Mouse (Mus musculus) heart, embryonic 12.5 days (tissue): ENCODE measurements at regions not wholly inside any gene's neighbourhood (a gene's known extent, or its start where the extent isn't known, plus 50 kb on each side); places are given as distances from the start of the nearest gene placed in this dataset.

Experiments used
- ATAC-seq: fragments of 200-750 bp; cut with Nextera tagmentation; 2 replicates; pipeline ENCODE4 v1.8.0; 2017; ENCODE audit warnings: moderate TSS enrichment, moderate library complexity; ENCODE audit not compliant: insufficient number of reproducible peaks, low FRiP score
- H3K27ac ChIP-seq: fragments of 300-500 bp; sonication (generic); 2 replicates; pipeline ENCODE4 v1.5.1; 2016; ENCODE audit warnings: mild to moderate bottlenecking, moderate library complexity; ENCODE audit not compliant: poor library complexity, severe bottlenecking
- H3K27me3 ChIP-seq: fragments of 300-500 bp; sonication (generic); replicated peaks from 2 replicates; pipeline ENCODE4 v1.6.1; 2016; ENCODE audit warnings: mild to moderate bottlenecking, moderate library complexity
- H3K36me3 ChIP-seq: fragments of 300-500 bp; sonication (generic); 2 replicates; pipeline ENCODE4 v1.6.1; 2016; ENCODE audit warnings: mild to moderate bottlenecking, moderate library complexity
- H3K4me1 ChIP-seq: fragments of 300-500 bp; sonication (generic); replicated peaks from 2 replicates; pipeline ENCODE4 v1.6.1; 2016; ENCODE audit warnings: mild to moderate bottlenecking
- H3K4me2 ChIP-seq: fragments of 300-500 bp; sonication (generic); 2 replicates; pipeline ENCODE4 v1.6.1; 2016; ENCODE audit warnings: mild to moderate bottlenecking, moderate library complexity
- H3K4me3 ChIP-seq: fragments of 300-500 bp; sonication (generic); 2 replicates; pipeline ENCODE4 v1.5.1; 2016; ENCODE audit warnings: mild to moderate bottlenecking
- H3K9ac ChIP-seq: fragments of 300-500 bp; sonication (generic); 2 replicates; pipeline ENCODE4 v1.6.1; 2016; ENCODE audit warnings: mild to moderate bottlenecking, moderate library complexity
- H3K9me3 ChIP-seq: fragments of 300-500 bp; sonication (generic); replicated peaks from 2 replicates; pipeline ENCODE4 v1.6.1; 2016; ENCODE audit warnings: mild to moderate bottlenecking, moderate library complexity
- WGBS: fragments of 180-500 bp; shearing (Covaris S2); methylation state at CpG from one replicate; pipeline ENCODE4 v1.1.7; 2016; 5-methylcytosine and 5-hydroxymethylcytosine counted together

- WGBS, result 40% methylated on average over 7 of the region's 7 CpGs
- Histone ChIP-seq H3K4me1 (peaks cover 14% of the 10 kb centered on the region), H3K27me3 (no peaks in the 10 kb centered on the region), H3K4me2 (no peak overlapping the region), H3K9me3 (no peaks in the 10 kb centered on the region), H3K9ac (no peak overlapping the region), H3K27ac (no peak overlapping the region), H3K4me3 (no peak overlapping the region), H3K36me3 (no peaks in the 10 kb centered on the region)
- ATAC-seq, result no peak
Observed at GRCm38 (mm10) chr14:99616655-99617335, 318.3 kb downstream of the Klf5 start.

GRCm38 (mm10) chr14:99617374-99617773 lies 318.9 kb downstream of the Klf5 start:
- no peak overlapping the region for H3K9ac ChIP-seq
- no peak for ATAC-seq
- H3K4me3 ChIP-seq, result no peak overlapping the region
- peaks cover 14% of the 10 kb centered on the region for H3K4me1 ChIP-seq
- H3K4me2 ChIP-seq, result no peak overlapping the region
- H3K27me3 ChIP-seq, result no peaks in the 10 kb centered on the region
- WGBS, result 24% methylated on average over 2 of the region's 2 CpGs
- H3K36me3 ChIP-seq, result no peaks in the 10 kb centered on the region
- no peak overlapping the region for H3K27ac ChIP-seq
- no peaks in the 10 kb centered on the region for H3K9me3 ChIP-seq

GRCm38 (mm10) chr14:99621538-99621937 lies 323.0 kb downstream of the Klf5 start:
- Histone ChIP-seq H3K4me1 (peaks cover 14% of the 10 kb centered on the region), H3K9ac (no peak overlapping the region), H3K27me3 (no peaks in the 10 kb centered on the region), H3K36me3 (no peaks in the 10 kb centered on the region), H3K9me3 (no peaks in the 10 kb centered on the region), H3K4me2 (no peak overlapping the region), H3K4me3 (no peak overlapping the region), H3K27ac (no peak overlapping the region)
- no peak for ATAC-seq
- 71% methylated on average over 3 of the region's 3 CpGs for WGBS

- peaks cover 8% of the 10 kb centered on the region; the same call in 1 of the 2 replicates for H3K4me1 ChIP-seq
- no peaks in the 10 kb centered on the region for H3K36me3 ChIP-seq
- no peaks in the 10 kb centered on the region for H3K9me3 ChIP-seq
- H3K9ac ChIP-seq, result no peak overlapping the region
- 71% methylated on average over 10 of the region's 10 CpGs for WGBS
- no peak overlapping the region for H3K27ac ChIP-seq
- no peaks in the 10 kb centered on the region for H3K27me3 ChIP-seq
- no peak for ATAC-seq
- H3K4me3 ChIP-seq, result no peak overlapping the region
- H3K4me2 ChIP-seq, result no peak overlapping the region
Observed at GRCm38 (mm10) chr14:99624380-99625327, 326.2 kb downstream of the Klf5 start.

GRCm38 (mm10) chr14:99627615-99628014 lies 329.1 kb downstream of the Klf5 start:
- no peak for ATAC-seq
- Histone ChIP-seq H3K4me1 (no peaks in the 10 kb centered on the region), H3K36me3 (no peaks in the 10 kb centered on the region), H3K9me3 (no peaks in the 10 kb centered on the region), H3K27me3 (no peaks in the 10 kb centered on the region), H3K27ac (no peak overlapping the region), H3K4me2 (no peak overlapping the region), H3K4me3 (no peak overlapping the region), H3K9ac (no peak overlapping the region)
- 72% methylated on average over 1 of the region's 1 CpGs for WGBS

- no peak for ATAC-seq
- H3K4me3 ChIP-seq, result no peak overlapping the region
- H3K9ac ChIP-seq, result no peak overlapping the region
- no peaks in the 10 kb centered on the region for H3K36me3 ChIP-seq
- H3K4me2 ChIP-seq, result peak overlapping the region; percentile 23; the same call in 1 of the 2 replicates
- peaks cover 4% of the 10 kb centered on the region; the same call in 1 of the 2 replicates for H3K27me3 ChIP-seq
- 27% methylated on average over 10 of the region's 10 CpGs for WGBS
- H3K27ac ChIP-seq, result no peak overlapping the region
- no peaks in the 10 kb centered on the region for H3K9me3 ChIP-seq
- peaks cover 4% of the 10 kb centered on the region; the same call in 1 of the 2 replicates for H3K4me1 ChIP-seq
Observed at GRCm38 (mm10) chr14:99631092-99631491, 332.6 kb downstream of the Klf5 start.

- H3K4me2 ChIP-seq, result no peak overlapping the region
- no peak overlapping the region for H3K4me3 ChIP-seq
- H3K27me3 ChIP-seq, result peaks cover 4% of the 10 kb centered on the region; the same call in 1 of the 2 replicates
- no peak overlapping the region for H3K9ac ChIP-seq
- no peak overlapping the region for H3K27ac ChIP-seq
- H3K4me1 ChIP-seq, result peaks cover 4% of the 10 kb centered on the region; the same call in 1 of the 2 replicates
- ATAC-seq, result no peak
- H3K36me3 ChIP-seq, result no peaks in the 10 kb centered on the region
- H3K9me3 ChIP-seq, result no peaks in the 10 kb centered on the region
- WGBS, result 48% methylated on average over 4 of the region's 4 CpGs
Observed at GRCm38 (mm10) chr14:99632444-99632843, 334.0 kb downstream of the Klf5 start.

GRCm38 (mm10) chr14:99635556-99636150 lies 337.2 kb downstream of the Klf5 start:
- no peak overlapping the region for H3K9ac ChIP-seq
- H3K9me3 ChIP-seq, result no peaks in the 10 kb centered on the region
- H3K27me3 ChIP-seq, result peaks cover 4% of the 10 kb centered on the region; the same call in 1 of the 2 replicates
- no peak overlapping the region for H3K27ac ChIP-seq
- no peak overlapping the region for H3K4me2 ChIP-seq
- no peaks in the 10 kb centered on the region for H3K36me3 ChIP-seq
- peaks cover 4% of the 10 kb centered on the region; the same call in 1 of the 2 replicates for H3K4me1 ChIP-seq
- ATAC-seq, result no peak
- 71% methylated on average over 4 of the region's 4 CpGs for WGBS
- H3K4me3 ChIP-seq, result no peak overlapping the region

- ATAC-seq, result no peak
- Histone ChIP-seq H3K4me3 (no peak overlapping the region), H3K27ac (no peak overlapping the region), H3K9ac (no peak overlapping the region), H3K36me3 (no peaks in the 10 kb centered on the region), H3K4me1 (no peaks in the 10 kb centered on the region), H3K27me3 (no peaks in the 10 kb centered on the region), H3K4me2 (no peak overlapping the region), H3K9me3 (no peaks in the 10 kb centered on the region)
- 79% methylated on average over 15 of the region's 15 CpGs for WGBS
Observed at GRCm38 (mm10) chr14:99641475-99642453, 343.3 kb downstream of the Klf5 start.

- no peak overlapping the region for H3K27ac ChIP-seq
- no peaks in the 10 kb centered on the region for H3K9me3 ChIP-seq
- H3K9ac ChIP-seq, result no peak overlapping the region
- H3K27me3 ChIP-seq, result no peaks in the 10 kb centered on the region
- 82% methylated on average over 3 of the region's 3 CpGs for WGBS
- ATAC-seq, result no peak
- no peaks in the 10 kb centered on the region for H3K4me1 ChIP-seq
- no peak overlapping the region for H3K4me2 ChIP-seq
- no peaks in the 10 kb centered on the region for H3K36me3 ChIP-seq
- no peak overlapping the region for H3K4me3 ChIP-seq
Observed at GRCm38 (mm10) chr14:99646323-99646722, 347.8 kb downstream of the Klf5 start.
